Mouse (Mus musculus): ENCODE data around the gene Dgkb. TPM values are rescaled to one million over a fixed set of nuclear protein-coding genes. Genes with fewer than 3 reads are reported as not detected.

Gene Dgkb
- polyA plus RNA-seq, 1 experiment from 2014 or later, result 4.0 TPM

GRCm38 (mm10) chr12:38450323-38451087 is 633.0 kb downstream of the Dgkb start:
- H3K4me2 ChIP-seq (ENCODE audit: low read depth, low read length), result no peak overlapping the region
- H3K9ac ChIP-seq (ENCODE audit: low read length), result no peak overlapping the region
- no peaks in the 10 kb centered on the region for H3K27me3 ChIP-seq (ENCODE audit: control insufficient read depth, insufficient read depth, low read depth, low read length)
- no peaks in the 10 kb centered on the region for H3K36me3 ChIP-seq (ENCODE audit: control insufficient read depth, insufficient read depth, low read length)
- no peaks in the 10 kb centered on the region for H3K4me1 ChIP-seq (replicated peaks; ENCODE audit: control insufficient read depth, insufficient read depth, low read length)
- no peaks in the 10 kb centered on the region for H3K9me3 ChIP-seq (ENCODE audit: control insufficient read depth, low read length)
- ATAC-seq (ENCODE audit: low read depth), result no peak
- H3K4me3 ChIP-seq (ENCODE audit: low read length), result no peak overlapping the region
- WGBS, result 68% methylated on average over 7 of the region's 7 CpGs
- no peak overlapping the region for H3K27ac ChIP-seq (ENCODE audit: low read length)

GRCm38 (mm10) chr12:38451677-38452076 is 634.2 kb downstream of the Dgkb start:
- Histone ChIP-seq H3K4me1 (replicated peaks; ENCODE audit: control insufficient read depth, insufficient read depth, low read length) (no peaks in the 10 kb centered on the region), H3K4me3 (ENCODE audit: low read length) (no peak overlapping the region), H3K9me3 (ENCODE audit: control insufficient read depth, low read length) (no peaks in the 10 kb centered on the region), H3K9ac (ENCODE audit: low read length) (no peak overlapping the region), H3K27me3 (ENCODE audit: control insufficient read depth, insufficient read depth, low read depth, low read length) (no peaks in the 10 kb centered on the region), H3K27ac (ENCODE audit: low read length) (no peak overlapping the region), H3K36me3 (ENCODE audit: control insufficient read depth, insufficient read depth, low read length) (no peaks in the 10 kb centered on the region), H3K4me2 (ENCODE audit: low read depth, low read length) (no peak overlapping the region)
- ATAC-seq (ENCODE audit: low read depth), result no peak
- WGBS, result 70% methylated on average over 3 of the region's 3 CpGs

- no peaks in the 10 kb centered on the region for H3K9me3 ChIP-seq (ENCODE audit: control insufficient read depth, low read length)
- no peak overlapping the region for H3K4me2 ChIP-seq (ENCODE audit: low read depth, low read length)
- H3K9ac ChIP-seq (ENCODE audit: low read length), result no peak overlapping the region
- H3K27ac ChIP-seq (ENCODE audit: low read length), result no peak overlapping the region
- no peaks in the 10 kb centered on the region for H3K4me1 ChIP-seq (replicated peaks; ENCODE audit: control insufficient read depth, insufficient read depth, low read length)
- no peak overlapping the region for H3K4me3 ChIP-seq (ENCODE audit: low read length)
- ATAC-seq (ENCODE audit: low read depth), result peak; percentile 85
- H3K27me3 ChIP-seq (ENCODE audit: control insufficient read depth, insufficient read depth, low read depth, low read length), result no peaks in the 10 kb centered on the region
- no peaks in the 10 kb centered on the region for H3K36me3 ChIP-seq (ENCODE audit: control insufficient read depth, insufficient read depth, low read length)
These were observed 650.7 kb downstream of the Dgkb start for GRCm38 (mm10) chr12:38468191-38468590.

GRCm38 (mm10) chr12:38468605-38469004 is 651.1 kb downstream of the Dgkb start:
- peak; percentile 71 for ATAC-seq (ENCODE audit: low read depth)
- Histone ChIP-seq H3K9me3 (ENCODE audit: control insufficient read depth, low read length) (no peaks in the 10 kb centered on the region), H3K4me1 (replicated peaks; ENCODE audit: control insufficient read depth, insufficient read depth, low read length) (no peaks in the 10 kb centered on the region), H3K27me3 (ENCODE audit: control insufficient read depth, insufficient read depth, low read depth, low read length) (no peaks in the 10 kb centered on the region), H3K9ac (ENCODE audit: low read length) (no peak overlapping the region), H3K36me3 (ENCODE audit: control insufficient read depth, insufficient read depth, low read length) (no peaks in the 10 kb centered on the region), H3K4me2 (ENCODE audit: low read depth, low read length) (no peak overlapping the region), H3K4me3 (ENCODE audit: low read length) (no peak overlapping the region), H3K27ac (ENCODE audit: low read length) (no peak overlapping the region)

GRCm38 (mm10) chr12:38497229-38497628 is 679.7 kb downstream of the Dgkb start:
- H3K4me1 ChIP-seq (replicated peaks; ENCODE audit: control insufficient read depth, insufficient read depth, low read length), result no peaks in the 10 kb centered on the region
- ATAC-seq (ENCODE audit: low read depth), result no peak
- H3K9me3 ChIP-seq (ENCODE audit: control insufficient read depth, low read length), result no peaks in the 10 kb centered on the region
- H3K9ac ChIP-seq (ENCODE audit: low read length), result no peak overlapping the region
- no peak overlapping the region for H3K4me2 ChIP-seq (ENCODE audit: low read depth, low read length)
- no peak overlapping the region for H3K27ac ChIP-seq (ENCODE audit: low read length)
- no peak overlapping the region for H3K4me3 ChIP-seq (ENCODE audit: low read length)
- H3K27me3 ChIP-seq (ENCODE audit: control insufficient read depth, insufficient read depth, low read depth, low read length), result no peaks in the 10 kb centered on the region
- no peaks in the 10 kb centered on the region for H3K36me3 ChIP-seq (ENCODE audit: control insufficient read depth, insufficient read depth, low read length)
- WGBS, result 74% methylated on average over 2 of the region's 2 CpGs

GRCm38 (mm10) chr12:38500931-38501330 is 683.4 kb downstream of the Dgkb start:
- Histone ChIP-seq H3K4me3 (ENCODE audit: low read length) (no peak overlapping the region), H3K27ac (ENCODE audit: low read length) (no peak overlapping the region), H3K9me3 (ENCODE audit: control insufficient read depth, low read length) (no peaks in the 10 kb centered on the region), H3K9ac (ENCODE audit: low read length) (no peak overlapping the region), H3K4me2 (ENCODE audit: low read depth, low read length) (no peak overlapping the region), H3K36me3 (ENCODE audit: control insufficient read depth, insufficient read depth, low read length) (no peaks in the 10 kb centered on the region), H3K27me3 (ENCODE audit: control insufficient read depth, insufficient read depth, low read depth, low read length) (no peaks in the 10 kb centered on the region), H3K4me1 (replicated peaks; ENCODE audit: control insufficient read depth, insufficient read depth, low read length) (no peaks in the 10 kb centered on the region)
- WGBS, result 71% methylated on average over 3 of the region's 3 CpGs
- no peak for ATAC-seq (ENCODE audit: low read depth)

- Histone ChIP-seq H3K9ac (ENCODE audit: low read length) (no peak overlapping the region), H3K36me3 (ENCODE audit: control insufficient read depth, insufficient read depth, low read length) (no peaks in the 10 kb centered on the region), H3K27me3 (ENCODE audit: control insufficient read depth, insufficient read depth, low read depth, low read length) (no peaks in the 10 kb centered on the region), H3K9me3 (ENCODE audit: control insufficient read depth, low read length) (no peaks in the 10 kb centered on the region), H3K4me2 (ENCODE audit: low read depth, low read length) (no peak overlapping the region), H3K27ac (ENCODE audit: low read length) (no peak overlapping the region), H3K4me1 (replicated peaks; ENCODE audit: control insufficient read depth, insufficient read depth, low read length) (no peaks in the 10 kb centered on the region), H3K4me3 (ENCODE audit: low read length) (no peak overlapping the region)
- ATAC-seq (ENCODE audit: low read depth), result no peak
- no CpG with 5 or more reads among the region's 1 CpGs for WGBS
These were observed 690.7 kb downstream of the Dgkb start for GRCm38 (mm10) chr12:38508195-38508594.

GRCm38 (mm10) chr12:38545431-38545830 is 727.9 kb downstream of the Dgkb start:
- 53% methylated on average over 4 of the region's 4 CpGs for WGBS
- Histone ChIP-seq H3K27me3 (ENCODE audit: control insufficient read depth, insufficient read depth, low read depth, low read length) (no peaks in the 10 kb centered on the region), H3K9me3 (ENCODE audit: control insufficient read depth, low read length) (no peaks in the 10 kb centered on the region), H3K27ac (ENCODE audit: low read length) (no peak overlapping the region), H3K4me1 (replicated peaks; ENCODE audit: control insufficient read depth, insufficient read depth, low read length) (no peaks in the 10 kb centered on the region), H3K9ac (ENCODE audit: low read length) (no peak overlapping the region), H3K4me3 (ENCODE audit: low read length) (no peak overlapping the region), H3K4me2 (ENCODE audit: low read depth, low read length) (no peak overlapping the region), H3K36me3 (ENCODE audit: control insufficient read depth, insufficient read depth, low read length) (no peaks in the 10 kb centered on the region)
- ATAC-seq (ENCODE audit: low read depth), result no peak

GRCm38 (mm10) chr12:38577141-38577540 is 759.6 kb downstream of the Dgkb start:
- no peaks in the 10 kb centered on the region for H3K9me3 ChIP-seq (ENCODE audit: control insufficient read depth, low read length)
- 55% methylated on average over 6 of the region's 6 CpGs for WGBS
- H3K9ac ChIP-seq (ENCODE audit: low read length), result no peak overlapping the region
- no peaks in the 10 kb centered on the region; the same call in 1 of the 2 replicates for H3K4me1 ChIP-seq (replicated peaks; ENCODE audit: control insufficient read depth, insufficient read depth, low read length)
- no peak for ATAC-seq (ENCODE audit: low read depth)
- H3K27ac ChIP-seq (ENCODE audit: low read length), result no peak overlapping the region
- H3K36me3 ChIP-seq (ENCODE audit: control insufficient read depth, insufficient read depth, low read length), result no peaks in the 10 kb centered on the region
- no peaks in the 10 kb centered on the region for H3K27me3 ChIP-seq (ENCODE audit: control insufficient read depth, insufficient read depth, low read depth, low read length)
- H3K4me2 ChIP-seq (ENCODE audit: low read depth, low read length), result no peak overlapping the region
- H3K4me3 ChIP-seq (ENCODE audit: low read length), result no peak overlapping the region

Data from lung, embryonic 16.5 days (tissue).